In genomic region chr2:30721473-30722262, GRCm38 (mm10) we compare ENCODE assay signal across 8 mouse cellular contexts.
A peak's percentile ranks its signal among the peaks of the same experiment; 100 is the strongest.
DNase-seq lines count a peak whose midpoint lies in the region; ATAC-seq lines count a peak whose summit lies in the region.

No protein-coding gene starts in this region.

- peaks cover 71 to 89% of the 10 kb centered on the region in 2 experiments for H3K4me1 ChIP-seq in heart, embryonic 14.5 days (ENCODE audit: control insufficient read depth in 2 of 2, insufficient read depth in 2 of 2, low read length in 2 of 2)
- peaks cover 87% of the 10 kb centered on the region for H3K4me1 ChIP-seq in neural tube, embryonic 11.5 days (ENCODE audit: control insufficient read depth, insufficient read depth, low read length)

- H3K9ac ChIP-seq in heart, embryonic 14.5 days (ENCODE audit: low read length): peak overlapping the region; percentile 76
- peak overlapping the region; percentile 62 for H3K9ac ChIP-seq in neural tube, embryonic 11.5 days (ENCODE audit: low read length)

- H3K9me3 ChIP-seq in heart, embryonic 14.5 days (ENCODE audit: control insufficient read depth, low read length): no peaks in the 10 kb centered on the region
- no peaks in the 10 kb centered on the region for H3K9me3 ChIP-seq in neural tube, embryonic 11.5 days (ENCODE audit: control insufficient read depth, low read length)

- H3K27me3 ChIP-seq in heart, embryonic 14.5 days (ENCODE audit: control insufficient read depth, insufficient read depth, low read length): no peaks in the 10 kb centered on the region
- H3K27me3 ChIP-seq in neural tube, embryonic 11.5 days (ENCODE audit: control insufficient read depth, insufficient read depth, low read length): no peaks in the 10 kb centered on the region

- peak; percentile 22; the same call in 1 of the 2 replicates for ATAC-seq in heart, embryonic 14.5 days (ENCODE audit: insufficient number of reproducible peaks, insufficient read depth, low FRiP score, low read depth)
- ATAC-seq in neural tube, embryonic 11.5 days (ENCODE audit: insufficient read depth, low FRiP score, low TSS enrichment): peak; percentile 48

- no peak overlapping the region for H3K4me3 ChIP-seq in heart, embryonic 14.5 days (ENCODE audit: control insufficient read depth in 1 of 2, insufficient read depth in 1 of 2, low read depth in 1 of 2, low read length in 2 of 2)
- H3K4me3 ChIP-seq in neural tube, embryonic 11.5 days (ENCODE audit: low read depth, low read length): no peak overlapping the region

- H3K4me2 ChIP-seq in heart, embryonic 14.5 days (ENCODE audit: low read length): peak overlapping the region; percentile 38
- no peak overlapping the region for H3K4me2 ChIP-seq in neural tube, embryonic 11.5 days (ENCODE audit: low read depth)

- peak; percentile 49 for DNase-seq in adrenal gland, postnatal 10 days
- no peak for DNase-seq in adrenal gland, adult 18-20 months (ENCODE audit: low spot score in 2 of 2)
- peak; percentile 54 for DNase-seq in 3T3-L1 (ENCODE audit: low read depth, low spot score)
- DNase-seq in embryo, embryonic 11 days: peak; percentile 87
- peak; percentile 63 to 74 for DNase-seq in kidney, postnatal 4 days
- DNase-seq in neural tube, embryonic 11.5 days (ENCODE audit: low spot score): peak; percentile 83
- DNase-seq in urinary bladder, postnatal 4 days (ENCODE audit: low spot score in 2 of 2): no peak

- WGBS in heart, embryonic 14.5 days: 22% methylated on average over 12 of the region's 12 CpGs
- WGBS in neural tube, embryonic 11.5 days: 10% methylated on average over 12 of the region's 12 CpGs

- peak overlapping the region; percentile 46 to 98 for H3K27ac ChIP-seq in heart, embryonic 14.5 days (replicated peaks in 1 of 2; ENCODE audit: control insufficient read depth in 1 of 2, insufficient read depth in 1 of 2, low read depth in 2 of 2, low read length in 2 of 2)
- H3K27ac ChIP-seq in neural tube, embryonic 11.5 days (ENCODE audit: low read depth, low read length): peak overlapping the region; percentile 100

- no peaks in the 10 kb centered on the region for H3K36me3 ChIP-seq in heart, embryonic 14.5 days (ENCODE audit: control insufficient read depth, insufficient read depth, low read length)
- no peaks in the 10 kb centered on the region for H3K36me3 ChIP-seq in neural tube, embryonic 11.5 days (ENCODE audit: control insufficient read depth, insufficient read depth, low read length)

Comparison
In these comparisons a context has a peak if more than half of its experiments do, and no peak if none do; other contexts are left out.
1. DNase-seq: peak in adrenal gland, postnatal 10 days (single experiment), 3T3-L1 (single experiment), embryo, embryonic 11 days (single experiment), kidney, postnatal 4 days (2 of 2) and neural tube, embryonic 11.5 days (single experiment); none in adrenal gland, adult 18-20 months (0 of 2) and urinary bladder, postnatal 4 days (0 of 2).